Mouse (Mus musculus) telencephalon, adult 2 months (tissue): Measurements from ENCODE around the gene Tipin.

Experiments
- DNase-seq: peaks from one replicate; pipeline ENCODE4 v3.0.0-alpha.2; 2011; ENCODE audit warnings: low read depth, low spot score

Tipin gene

GRCm38 (mm10) chr9:64343656-64344055 lies 62.3 kb downstream of the Tipin start:
- DNase-seq: no peak

GRCm38 (mm10) chr9:64345931-64346330 lies 64.5 kb downstream of the Tipin start:
- DNase-seq: no peak

GRCm38 (mm10) chr9:64347377-64347776 lies 66.0 kb downstream of the Tipin start:
- no peak for DNase-seq

GRCm38 (mm10) chr9:64349490-64349889 lies 68.1 kb downstream of the Tipin start:
- no peak for DNase-seq

- no peak for DNase-seq
These were observed 69.8 kb downstream of the Tipin start for GRCm38 (mm10) chr9:64351191-64351590.
